Mouse (Mus musculus) lung, postnatal 0 days (tissue): ENCODE results near the gene Zbtb7a.

Source experiments
- CTCF ChIP-seq: IDR thresholded peaks from 2 replicates; pipeline ENCODE4 v1.5.1; 2016; ENCODE audit warnings: antibody characterized with exemption, mild to moderate bottlenecking
- EP300 ChIP-seq: IDR thresholded peaks from 2 replicates; pipeline ENCODE4 v1.6.1; 2016; ENCODE audit warnings: antibody characterized with exemption, mild to moderate bottlenecking, control low read depth

GRCm38 (mm10) chr10:81168521-81169244 lies 33.7 kb downstream of the Zbtb7a start:
- no peak for TF ChIP-seq CTCF
- TF ChIP-seq EP300 = no peak
